Mouse (Mus musculus) ovary, postnatal 14 days (tissue): Measurements from ENCODE around the gene Ccl7.

Source experiments
- DNase-seq: peaks from one replicate; pipeline ENCODE4 v3.0.0; 2022; ENCODE audit warnings: low spot score

Gene Ccl7

DNA sequence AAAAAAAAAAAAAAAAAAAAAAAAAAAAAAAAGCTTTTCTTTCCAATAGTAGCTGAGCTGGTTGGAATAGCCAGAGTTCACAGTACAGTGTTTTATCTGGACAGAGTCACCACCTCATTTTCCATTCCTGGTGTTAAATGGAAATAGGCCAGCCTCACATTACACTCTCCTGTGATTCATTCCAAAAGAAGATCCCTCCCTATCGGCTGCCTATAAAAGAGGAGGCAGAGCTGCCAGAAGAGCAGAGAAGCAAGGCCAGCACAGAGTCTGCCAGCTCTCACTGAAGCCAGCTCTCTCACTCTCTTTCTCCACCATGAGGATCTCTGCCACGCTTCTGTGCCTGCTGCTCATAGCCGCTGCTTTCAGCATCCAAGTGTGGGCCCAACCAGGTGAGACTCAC lies at the start of gene Ccl7:
Gene Ccl7 (plus strand): TSS at position 242 of the 400 bp plus-strand sequence.
- DNase-seq: peak; percentile 14

GRCm38 (mm10) chr11:81996172-81996841 lies 49.2 kb upstream of the Ccl7 start:
- DNase-seq: peak; percentile 73

- no peak for DNase-seq
These were observed 48.4 kb upstream of the Ccl7 start for GRCm38 (mm10) chr11:81997085-81997484.

DNA sequence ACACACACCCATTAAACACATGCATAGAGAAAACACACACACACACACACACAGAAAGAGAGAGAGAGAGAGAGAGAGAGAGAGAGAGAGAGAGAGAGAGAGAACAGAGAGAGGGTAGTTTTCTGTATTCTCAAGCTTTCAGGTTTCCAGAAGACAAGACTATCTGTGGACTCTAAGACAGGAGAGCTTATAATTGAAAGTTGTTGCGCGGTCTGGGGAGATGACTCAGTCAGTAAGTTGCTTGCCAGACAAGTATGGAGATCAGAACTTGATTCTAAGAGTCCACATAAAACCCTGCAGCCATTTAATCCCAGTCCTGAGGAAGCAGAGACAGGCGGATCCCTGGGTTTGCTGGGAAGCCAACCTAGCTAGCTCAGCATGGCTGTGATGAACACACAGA lies 46.9 kb upstream of the Ccl7 start:
- no peak for DNase-seq

- DNase-seq: no peak
These were observed 46.0 kb upstream of the Ccl7 start for GRCm38 (mm10) chr11:81999469-81999868.

DNA sequence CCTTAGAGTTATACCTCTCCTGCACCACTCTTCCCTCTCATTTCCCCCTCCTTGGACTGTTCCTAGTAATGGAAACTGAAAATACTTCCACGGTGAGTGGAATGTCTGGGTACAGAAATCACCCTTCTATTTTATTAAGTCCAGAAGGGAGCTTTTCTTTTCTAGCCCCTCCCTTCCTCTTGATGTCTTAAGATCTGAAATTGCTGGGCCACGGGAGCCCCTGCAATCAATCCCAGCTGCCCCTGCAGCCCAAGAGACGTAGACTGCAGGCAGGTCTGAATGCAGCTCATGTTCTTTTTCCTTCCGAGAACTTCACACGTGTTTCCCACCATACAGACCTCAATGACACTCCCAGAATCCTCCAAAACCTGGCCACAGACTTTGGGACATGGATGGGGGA lies 44.9 kb upstream of the Ccl7 start:
- DNase-seq: no peak

GRCm38 (mm10) chr11:82004810-82005209 lies 40.7 kb upstream of the Ccl7 start:
- no peak for DNase-seq

DNA sequence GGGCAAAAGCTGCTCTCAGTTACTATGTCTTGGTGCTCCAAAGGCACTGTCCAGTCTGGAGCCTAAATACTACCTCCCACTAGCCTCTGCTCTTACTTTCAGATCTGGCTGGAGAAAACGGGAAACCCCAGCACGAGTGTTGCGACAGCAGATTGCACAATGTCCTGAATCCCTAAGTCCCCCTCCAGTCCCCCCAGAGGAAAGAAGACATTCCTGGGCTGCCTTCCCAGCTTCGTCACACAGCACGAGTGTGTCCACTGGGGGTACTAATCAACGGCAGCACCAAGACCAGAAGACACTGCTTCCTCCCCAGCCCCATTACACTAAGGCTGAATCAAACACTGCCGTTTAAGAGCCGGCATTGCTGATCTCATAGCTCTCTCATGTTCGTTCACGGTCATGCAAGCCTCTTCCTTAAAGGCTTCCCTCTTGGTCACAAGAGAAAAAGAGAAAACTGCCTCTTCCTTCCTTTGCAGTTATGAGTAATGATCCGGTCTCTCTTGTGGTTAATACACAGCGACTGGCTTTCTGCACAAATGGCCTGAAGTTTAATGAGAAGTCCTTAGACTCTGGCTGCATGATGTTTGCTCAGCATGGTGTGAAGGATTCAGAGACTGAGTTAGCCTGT lies 38.6 kb upstream of the Ccl7 start:
- peak; percentile 26 for DNase-seq

DNA sequence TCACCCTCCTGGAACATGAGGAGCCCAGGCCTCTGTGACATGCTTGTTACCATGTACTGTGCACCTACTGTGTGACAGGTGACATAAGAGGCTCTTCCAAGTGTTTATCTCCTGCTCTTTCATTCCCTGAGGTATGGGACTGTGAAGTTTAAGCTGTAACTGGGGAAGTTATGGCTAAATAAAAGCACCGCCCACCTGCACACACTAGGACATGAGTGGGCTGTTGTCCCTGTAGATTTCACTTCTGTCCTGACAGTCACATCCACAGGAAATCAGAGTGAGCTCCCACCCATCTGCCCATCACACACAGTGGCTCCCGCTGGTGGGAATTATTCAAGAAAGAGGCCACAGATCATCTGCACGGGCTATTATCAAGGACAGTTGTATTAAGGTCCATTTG lies 35.4 kb upstream of the Ccl7 start:
- DNase-seq: no peak

- no peak for DNase-seq
These were observed 33.9 kb upstream of the Ccl7 start for GRCm38 (mm10) chr11:82011411-82012193.

DNA sequence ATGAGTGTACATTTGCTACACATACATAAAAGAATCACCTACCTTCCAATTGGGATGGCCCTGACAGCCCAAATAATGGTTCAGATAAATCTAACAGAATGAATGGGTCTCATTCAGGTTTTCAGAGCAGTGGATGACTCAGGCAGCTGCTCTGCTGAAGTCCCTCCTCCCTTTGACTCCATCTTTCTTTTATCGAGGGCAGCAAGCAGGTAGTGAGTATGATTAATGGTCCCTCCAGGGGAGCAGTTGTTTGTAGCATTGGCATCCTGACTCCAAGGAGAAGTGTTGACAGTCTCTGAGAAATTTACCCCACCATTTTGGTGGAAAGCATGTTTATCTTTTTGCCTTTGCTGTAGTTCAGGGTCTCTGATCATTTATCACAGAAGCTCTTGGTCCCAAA lies 31.8 kb upstream of the Ccl7 start:
- DNase-seq: no peak

GRCm38 (mm10) chr11:82015066-82015465 lies 30.4 kb upstream of the Ccl7 start:
- no peak for DNase-seq

- no peak for DNase-seq
These were observed 29.2 kb upstream of the Ccl7 start for GRCm38 (mm10) chr11:82016181-82016780.

DNA sequence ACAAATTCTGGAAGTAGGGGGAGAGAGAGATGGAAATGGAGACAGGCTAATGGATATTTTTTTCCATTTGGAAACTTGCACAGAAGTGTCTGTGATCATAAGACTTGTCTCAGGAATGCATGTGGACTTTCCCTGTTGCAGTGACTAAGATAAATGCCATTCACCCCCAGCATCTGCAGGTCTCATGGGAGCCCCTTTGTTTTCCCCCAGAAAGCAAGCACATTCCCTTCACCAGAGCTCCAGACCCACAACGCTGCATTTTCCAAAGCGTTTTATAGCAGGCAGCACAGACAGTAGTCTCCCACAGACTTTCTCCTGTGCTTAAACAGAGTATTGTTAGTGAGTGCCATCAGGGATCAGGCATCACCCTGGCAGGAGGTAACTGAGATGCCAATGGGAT lies 26.1 kb upstream of the Ccl7 start:
- DNase-seq: no peak

DNA sequence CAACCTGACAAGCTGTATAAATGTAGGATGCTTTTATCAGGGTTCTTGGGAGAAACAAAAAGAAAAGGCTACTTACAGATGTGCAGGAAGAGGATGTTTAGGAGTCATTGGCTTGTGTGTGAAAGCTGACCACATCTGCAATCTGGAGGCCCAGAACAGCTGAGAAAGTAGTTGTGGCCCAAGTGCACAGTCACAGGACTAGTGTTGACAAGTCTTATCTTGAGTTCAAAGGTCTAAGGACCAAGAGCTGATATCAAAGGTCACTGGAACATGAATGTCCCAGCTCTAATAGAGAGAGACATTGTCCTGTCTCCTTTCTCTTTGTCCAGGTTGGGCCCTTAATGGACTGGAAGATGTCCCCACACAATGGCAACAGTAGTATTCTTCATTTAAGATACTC lies 25.7 kb upstream of the Ccl7 start:
- DNase-seq: no peak

DNA sequence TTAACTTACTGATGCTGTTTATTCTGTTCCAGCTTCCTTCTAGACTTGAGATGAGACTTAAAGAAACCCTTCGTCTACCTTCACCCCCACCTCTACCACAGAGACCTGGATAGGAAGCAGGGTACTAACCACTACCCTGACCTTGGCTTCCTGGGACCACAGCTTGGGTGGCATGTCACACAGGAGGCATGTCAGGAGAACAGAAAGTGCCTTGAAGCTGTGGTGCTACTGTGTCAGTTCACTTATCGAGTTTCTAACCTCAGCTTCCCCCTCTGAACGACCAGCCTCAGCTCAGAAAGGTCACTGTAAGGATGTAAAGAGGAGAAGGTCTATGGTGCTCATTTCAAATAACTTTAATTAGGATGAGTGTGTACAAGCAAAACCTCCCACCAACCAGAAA lies 24.1 kb upstream of the Ccl7 start:
- DNase-seq: no peak

- no peak for DNase-seq
These were observed 22.9 kb upstream of the Ccl7 start for GRCm38 (mm10) chr11:82022504-82023056.

GRCm38 (mm10) chr11:82023769-82024168 lies 21.7 kb upstream of the Ccl7 start:
- no peak for DNase-seq

DNA sequence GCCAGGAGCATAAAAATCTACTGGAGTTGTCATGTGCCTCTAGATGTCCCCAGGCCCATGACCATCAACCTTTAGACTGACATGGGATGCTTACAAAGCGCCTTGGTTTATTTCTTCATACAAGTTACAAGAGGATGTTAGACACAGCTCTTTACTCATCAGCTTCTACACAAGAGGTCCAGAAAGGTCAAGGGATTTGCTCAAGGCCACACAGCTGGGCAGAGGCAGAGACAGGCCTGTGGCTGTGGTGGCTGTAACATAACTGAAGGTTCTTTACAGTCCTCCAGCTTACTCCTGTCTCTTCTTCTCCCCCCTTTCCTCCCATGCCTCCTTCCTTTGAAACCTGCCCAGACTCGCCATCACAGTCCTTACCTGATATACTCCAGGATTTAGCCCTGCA lies 15.3 kb upstream of the Ccl7 start:
- DNase-seq: no peak

DNA sequence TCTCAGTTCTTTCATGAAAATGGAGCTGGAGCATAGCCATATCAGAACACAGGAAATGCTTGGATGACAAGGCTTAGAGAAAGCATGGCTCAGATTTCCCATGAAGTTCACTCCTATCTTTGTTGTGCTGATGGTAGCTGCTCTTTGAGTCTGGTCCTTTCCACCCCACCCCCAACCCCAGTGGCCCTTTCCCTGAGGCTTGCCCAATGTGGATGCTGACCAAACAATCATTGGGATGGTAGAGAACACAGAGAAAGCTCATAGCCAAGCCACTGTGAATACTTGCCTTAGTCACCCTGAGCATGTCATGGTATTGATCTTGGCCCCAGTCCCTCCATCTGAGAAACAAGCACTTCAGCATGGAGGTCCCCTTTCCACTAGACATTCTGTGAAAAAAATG lies 13.4 kb upstream of the Ccl7 start:
- DNase-seq: no peak

GRCm38 (mm10) chr11:82032678-82033344 lies 12.7 kb upstream of the Ccl7 start:
- peak; percentile 46 for DNase-seq

GRCm38 (mm10) chr11:82034446-82034845 lies 11.1 kb upstream of the Ccl7 start:
- no peak for DNase-seq
